Mouse (Mus musculus) bone marrow macrophage, adult 2 months (primary cell): ENCODE measurements around the gene Upb1.

Experiments
- CTCF ChIP-seq: IDR thresholded peaks from 2 replicates; pipeline ENCODE4 v1.5.1; 2012; ENCODE audit warnings: low read depth, mild to moderate bottlenecking, low read length, moderate library complexity
- POLR2A ChIP-seq: IDR thresholded peaks from 2 replicates; pipeline ENCODE4 v1.6.1; 2012; ENCODE audit warnings: mild to moderate bottlenecking, low read depth, low read length, borderline replicate concordance

DNA sequence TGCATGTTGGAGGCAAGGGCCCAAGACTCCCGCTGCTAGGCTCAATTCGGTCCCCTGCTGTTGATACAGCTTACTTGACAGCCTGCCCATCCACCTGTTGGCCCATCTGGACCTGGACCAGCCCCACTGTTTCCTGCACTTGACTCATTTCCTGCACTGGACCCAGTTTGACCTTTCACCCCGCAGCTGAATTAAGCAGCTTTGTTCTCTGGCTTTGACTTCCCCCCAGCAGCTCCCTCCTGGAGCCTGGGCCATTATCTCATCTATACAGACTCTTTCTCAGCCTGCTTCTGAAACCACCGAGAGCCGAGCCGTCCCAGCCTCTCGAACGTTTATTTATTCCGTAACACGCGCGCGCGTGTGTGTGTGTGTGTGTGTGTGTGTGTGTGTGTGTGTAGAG lies 3.9 kb upstream of the Upb1 start:
- no peak for TF ChIP-seq CTCF
- TF ChIP-seq POLR2A: no peak
